Mouse (Mus musculus) gastrocnemius, postnatal 4 days (tissue): ENCODE results near the gene Itga1. TPM values are rescaled to one million over a fixed set of nuclear protein-coding genes. Genes with fewer than 3 reads are reported as not detected.

Source experiments
- DNase-seq, 2 experiments: peaks; one replicate each; pipeline ENCODE4 v3.0.0; 2021 to 2022; ENCODE audit warnings: low spot score in 2 of 2, mixed read lengths in 2 of 2
- total RNA-seq, 2 experiments: library from RNA; stranded (reverse); gene quantifications; 2 replicates each; pipeline ENCODE4 v1.2.3; 2021

The Itga1 gene
- total RNA-seq, 2 experiments from 2014 or later: 37.7 to 40.4 TPM

DNA sequence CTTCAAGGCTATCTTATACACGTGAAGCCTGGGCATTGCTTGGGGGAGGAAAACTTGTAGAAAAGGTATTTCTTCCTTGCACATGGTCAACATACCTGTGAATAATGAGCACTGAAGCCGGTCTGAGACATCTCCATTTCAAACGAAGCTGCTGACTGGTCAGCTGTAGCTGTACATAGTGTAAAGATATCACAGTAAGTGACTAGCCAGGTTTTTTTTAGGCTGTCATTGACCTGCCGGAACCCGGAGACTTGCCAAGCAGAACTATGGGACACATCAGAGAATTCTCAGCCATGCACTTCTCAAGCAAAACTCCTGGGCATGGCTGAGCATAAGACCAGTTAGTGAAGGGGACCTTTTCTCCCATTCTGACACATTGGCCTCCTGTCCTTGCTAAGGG lies 99.6 kb downstream of the Itga1 start:
- no peak for DNase-seq

DNA sequence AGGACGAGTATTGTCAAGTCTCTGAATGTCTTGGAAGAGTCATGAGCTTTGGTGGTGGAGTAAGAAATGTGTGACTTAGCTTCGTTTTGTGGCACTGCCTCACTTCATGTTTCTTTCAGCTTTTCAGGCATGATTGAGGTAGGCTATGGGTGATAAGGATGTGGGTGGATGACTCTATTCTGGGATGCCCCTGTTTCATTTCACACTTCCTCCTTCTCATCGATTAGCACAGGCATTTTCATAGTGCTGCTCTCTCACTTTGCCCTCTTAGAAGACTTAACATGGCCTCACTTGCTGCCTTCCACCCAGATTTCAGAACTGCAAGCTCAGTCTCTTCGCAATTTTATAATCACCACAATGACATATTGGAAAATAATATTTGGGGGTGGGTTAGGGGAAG lies 102.2 kb downstream of the Itga1 start:
- no peak for DNase-seq

DNA sequence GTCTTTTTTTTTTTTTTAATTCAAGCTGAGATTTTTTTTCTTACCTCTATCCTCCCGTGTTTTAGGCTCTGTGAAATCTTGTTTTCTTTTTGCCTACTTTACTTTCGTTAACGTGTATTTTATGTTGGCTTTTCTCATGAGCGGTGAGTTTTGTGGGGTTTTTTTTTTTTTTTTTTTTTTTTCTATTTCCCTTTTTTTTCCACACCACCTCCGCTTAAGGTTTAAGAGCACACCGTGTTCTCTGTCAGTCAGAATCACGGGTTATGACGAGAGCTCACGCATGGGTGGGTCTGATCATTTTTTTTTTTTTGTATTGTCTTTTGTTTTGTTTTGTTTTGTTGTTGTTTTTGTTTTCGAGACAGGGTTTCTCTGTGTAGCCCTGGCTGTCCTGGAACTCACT lies 103.7 kb downstream of the Itga1 start:
- DNase-seq: no peak

DNA sequence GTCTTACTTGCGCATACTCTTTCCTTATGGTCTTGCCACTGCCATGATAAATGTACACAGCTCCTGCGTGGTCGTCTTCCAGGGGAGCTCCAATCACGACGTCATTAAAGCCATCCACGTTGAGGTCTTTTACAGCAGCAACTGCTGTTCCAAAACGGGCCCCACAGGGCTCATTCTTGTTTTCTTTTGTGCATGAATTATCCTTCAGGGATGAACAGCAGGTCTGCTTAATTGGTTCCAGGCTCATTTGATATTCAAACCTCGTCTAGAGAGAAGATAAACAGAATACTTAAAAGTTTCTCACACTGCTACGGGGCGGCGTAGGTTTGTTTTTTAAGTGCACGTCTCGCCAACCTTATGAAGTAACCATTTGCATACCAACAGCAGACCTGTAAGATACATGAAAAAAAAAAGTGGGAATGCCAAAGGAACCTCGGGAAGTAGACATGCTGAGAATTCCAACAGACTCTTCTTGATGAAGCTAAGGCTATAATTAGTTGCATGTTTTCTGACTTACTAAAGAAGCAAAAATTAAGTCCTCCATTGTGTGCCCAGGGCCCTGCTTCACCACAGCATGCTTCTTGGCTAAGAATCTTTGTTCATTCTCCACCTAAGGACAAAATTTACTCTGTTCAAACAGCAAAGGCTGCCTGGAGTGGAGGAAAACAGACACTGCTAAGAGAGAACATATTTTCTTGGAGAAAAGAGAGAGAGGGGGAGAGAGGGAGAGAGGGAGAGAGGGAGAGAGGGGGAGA lies 109.3 kb downstream of the Itga1 start:
- DNase-seq: no peak

DNA sequence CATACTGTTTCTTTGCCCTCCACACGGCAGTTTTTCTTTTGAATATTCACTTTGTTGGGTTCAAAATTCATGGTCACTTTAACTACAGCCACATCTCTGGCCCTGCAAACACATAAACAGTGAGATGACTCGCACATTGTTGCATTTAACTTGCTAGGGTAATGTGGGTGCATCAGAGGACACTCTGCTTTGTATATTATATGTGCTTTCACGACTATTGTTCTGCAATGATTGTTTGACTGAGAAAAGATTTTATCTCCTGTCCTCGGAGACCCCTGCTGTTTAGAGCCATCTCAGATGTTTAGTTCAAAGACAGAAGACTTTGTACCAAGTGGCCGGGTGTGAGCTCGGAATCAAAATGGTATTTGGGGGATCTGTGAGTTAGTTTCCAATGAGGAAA lies 114.1 kb downstream of the Itga1 start:
- DNase-seq: no peak

DNA sequence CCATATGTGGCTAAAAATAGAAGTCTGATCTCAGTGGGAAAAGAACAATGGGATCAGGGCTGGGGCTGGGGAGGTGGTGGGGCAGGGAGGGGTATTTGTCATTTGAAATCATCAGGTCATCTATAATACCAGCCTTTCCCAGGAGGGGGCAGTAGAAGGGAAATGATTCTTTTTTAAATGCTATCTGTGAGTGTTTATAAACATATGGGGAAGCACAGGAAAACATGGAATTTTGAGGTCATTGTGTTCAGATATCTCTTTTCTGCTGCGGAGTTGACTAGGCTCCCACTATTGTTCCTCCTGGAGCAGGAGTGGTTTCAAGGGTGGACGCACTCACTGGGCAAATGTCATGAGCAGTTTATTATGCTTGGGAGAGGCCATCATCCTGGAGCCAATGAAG lies 114.6 kb downstream of the Itga1 start:
- DNase-seq: no peak

DNA sequence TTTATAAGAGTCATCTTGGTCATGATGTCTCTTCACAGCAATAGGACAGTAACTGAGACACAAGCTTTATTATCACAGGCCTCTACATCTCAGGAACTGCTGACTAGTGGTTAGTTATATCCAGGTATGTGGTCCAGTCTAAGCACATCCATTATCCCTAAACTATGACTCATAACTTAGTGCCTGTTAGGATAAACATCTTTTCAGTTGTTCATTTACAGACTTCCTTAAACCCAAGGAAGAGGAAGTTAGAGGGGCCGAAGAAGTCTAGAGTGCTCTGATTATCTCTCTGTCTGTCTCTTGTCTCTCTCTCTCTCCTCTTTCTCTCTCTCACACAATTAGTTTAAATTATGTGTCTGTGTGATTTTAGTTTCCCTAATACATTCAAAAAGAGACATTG lies 117.1 kb downstream of the Itga1 start:
- no peak for DNase-seq

DNA sequence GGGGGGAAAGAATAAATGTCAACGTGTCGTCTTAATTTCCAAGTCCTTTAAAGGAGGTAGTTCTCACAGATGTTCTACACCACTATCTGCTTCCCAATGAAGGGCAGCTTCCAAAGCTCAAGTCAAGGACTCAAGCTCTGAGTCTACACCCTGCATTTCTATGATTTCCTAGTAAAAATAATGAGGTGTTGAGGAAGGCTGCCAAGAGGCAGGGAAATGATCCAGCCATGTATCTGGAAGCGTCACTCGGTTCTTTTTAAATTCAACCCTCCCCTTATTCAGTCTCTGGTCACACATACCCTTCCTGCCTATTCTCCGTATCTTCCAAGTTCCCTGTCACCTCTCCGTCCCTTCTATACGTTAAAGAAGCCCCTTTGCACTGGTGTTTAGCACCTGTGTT lies 118.6 kb downstream of the Itga1 start:
- no peak for DNase-seq

DNA sequence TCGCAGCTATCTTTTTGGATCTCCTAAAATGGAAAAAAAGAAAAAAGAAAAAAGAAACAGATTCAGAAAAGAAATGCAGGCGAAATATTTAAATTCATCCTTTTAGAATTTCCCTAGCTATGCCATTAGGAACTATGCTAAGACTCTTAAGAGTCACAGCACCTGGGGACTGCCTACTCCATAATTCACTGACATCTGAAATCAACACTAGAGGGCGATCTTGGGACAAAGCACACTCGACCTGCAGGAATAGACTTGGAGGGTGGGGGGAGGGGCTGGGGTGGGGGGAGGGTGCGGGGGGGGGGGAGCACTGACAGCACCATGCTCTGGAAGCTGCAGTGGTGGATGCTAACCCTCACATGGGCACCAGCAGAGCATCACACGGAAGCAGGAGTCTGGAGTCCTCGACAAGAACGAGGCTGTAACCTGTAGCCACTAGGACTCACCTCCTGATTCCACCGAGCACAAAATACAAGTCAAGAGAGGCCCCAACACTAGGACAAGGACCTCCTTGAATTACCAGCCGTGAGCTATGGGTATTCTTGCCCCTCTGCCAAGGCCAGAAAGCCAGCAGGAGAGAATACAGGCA lies 120.8 kb downstream of the Itga1 start:
- DNase-seq: no peak

DNA sequence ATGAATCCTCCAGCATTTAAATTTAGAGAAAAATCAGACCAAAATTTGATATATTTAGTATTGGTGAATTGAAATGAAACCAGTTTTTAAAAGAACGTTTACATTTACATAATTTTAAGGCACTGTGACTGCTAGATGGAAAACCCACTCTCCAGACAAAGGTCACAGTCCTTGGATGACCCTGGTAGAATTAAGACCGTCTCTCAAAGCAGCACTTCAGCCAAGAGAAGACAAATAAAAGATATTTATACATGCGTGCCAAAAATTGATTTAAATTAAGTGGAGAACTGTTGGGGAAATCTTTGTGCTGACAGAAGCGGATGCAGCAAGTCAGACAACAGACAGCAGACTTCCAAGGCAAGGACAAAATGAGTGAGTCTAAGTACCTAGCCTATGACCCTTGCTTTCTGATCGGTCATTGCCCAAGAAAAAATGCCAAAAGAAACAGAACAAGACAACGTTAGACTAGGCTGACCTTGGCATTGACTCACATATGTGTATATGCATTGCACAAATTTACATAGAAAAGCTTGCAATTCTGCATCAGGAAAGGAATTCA lies 127.2 kb downstream of the Itga1 start:
- no peak for DNase-seq

DNA sequence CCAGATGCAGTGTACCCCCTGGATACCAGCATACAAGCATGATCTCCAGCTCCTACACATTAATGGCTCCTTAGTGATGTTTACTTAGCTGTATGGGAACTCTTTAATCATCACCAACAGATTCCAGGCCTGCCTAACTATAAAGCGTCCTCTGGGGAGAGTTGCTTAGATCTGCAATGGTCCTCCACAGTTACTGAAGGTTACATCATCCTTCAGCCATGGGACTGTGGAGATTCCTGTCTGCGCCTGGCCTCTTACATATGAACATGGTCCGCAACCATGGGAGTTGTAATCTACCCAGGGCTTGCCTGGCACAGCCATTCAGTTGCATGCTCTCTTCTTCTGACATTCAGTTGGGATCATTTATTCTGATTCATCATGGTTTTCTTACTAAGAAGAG lies 129.9 kb downstream of the Itga1 start:
- DNase-seq: no peak

DNA sequence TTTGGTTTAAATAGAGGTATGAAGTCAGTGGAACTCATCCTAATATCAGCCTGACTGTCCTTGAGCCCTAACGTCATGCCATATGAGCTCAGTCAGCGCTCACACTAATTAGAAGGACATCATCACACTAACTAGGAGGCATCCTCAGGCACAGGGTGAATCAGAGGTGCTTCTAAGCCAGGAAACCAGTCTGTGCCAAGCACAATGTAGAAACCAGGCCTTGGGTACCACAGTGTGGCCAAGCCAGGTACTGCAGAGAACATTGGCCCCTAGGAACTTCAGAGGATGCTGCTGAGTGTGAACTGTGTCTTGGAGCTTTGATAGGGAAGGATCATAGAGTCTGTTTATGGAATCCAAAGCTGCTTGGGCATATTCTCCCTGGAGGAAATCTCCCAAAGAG lies 137.5 kb downstream of the Itga1 start:
- peak; percentile 58 to 74 for DNase-seq

DNA sequence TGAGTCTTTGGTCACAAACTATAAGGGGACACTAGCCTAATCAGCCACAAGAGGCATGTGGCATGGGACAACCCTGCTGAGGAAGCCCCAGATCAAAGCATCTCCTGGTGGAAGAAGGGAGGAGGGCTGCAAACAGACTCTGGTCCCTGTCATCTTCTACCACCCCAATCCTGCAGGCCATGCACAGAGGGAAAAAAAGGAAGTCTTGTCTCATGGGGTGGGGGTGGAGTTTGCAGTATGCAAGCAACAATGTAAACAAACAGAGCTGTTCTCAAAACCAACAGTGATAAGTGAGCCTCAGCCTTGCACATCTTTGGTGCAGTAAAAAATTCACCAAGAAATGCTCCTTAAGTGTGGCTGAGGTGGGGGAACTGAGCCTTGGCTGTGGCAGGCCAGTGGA lies 147.2 kb downstream of the Itga1 start:
- DNase-seq: no peak

DNA sequence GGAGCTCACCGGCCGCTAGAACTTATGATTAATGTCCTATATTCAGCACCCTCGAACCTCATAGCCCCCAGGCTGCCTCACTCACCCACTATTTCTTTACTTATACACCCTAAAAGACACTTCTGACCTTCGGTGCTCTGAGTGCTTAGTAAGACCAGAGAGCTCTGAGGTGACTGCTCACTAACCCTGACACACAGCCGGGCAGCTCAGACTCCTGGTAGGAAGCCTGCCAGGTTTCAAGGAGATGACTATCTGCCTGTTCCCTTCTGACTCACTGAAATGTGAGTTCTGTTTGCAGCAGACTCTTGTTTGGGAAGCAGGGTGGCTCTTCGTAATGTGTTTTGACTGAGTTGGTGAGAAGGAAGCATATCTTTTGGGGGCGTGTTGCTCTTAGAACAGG lies 168.2 kb downstream of the Itga1 start:
- no peak for DNase-seq

DNA sequence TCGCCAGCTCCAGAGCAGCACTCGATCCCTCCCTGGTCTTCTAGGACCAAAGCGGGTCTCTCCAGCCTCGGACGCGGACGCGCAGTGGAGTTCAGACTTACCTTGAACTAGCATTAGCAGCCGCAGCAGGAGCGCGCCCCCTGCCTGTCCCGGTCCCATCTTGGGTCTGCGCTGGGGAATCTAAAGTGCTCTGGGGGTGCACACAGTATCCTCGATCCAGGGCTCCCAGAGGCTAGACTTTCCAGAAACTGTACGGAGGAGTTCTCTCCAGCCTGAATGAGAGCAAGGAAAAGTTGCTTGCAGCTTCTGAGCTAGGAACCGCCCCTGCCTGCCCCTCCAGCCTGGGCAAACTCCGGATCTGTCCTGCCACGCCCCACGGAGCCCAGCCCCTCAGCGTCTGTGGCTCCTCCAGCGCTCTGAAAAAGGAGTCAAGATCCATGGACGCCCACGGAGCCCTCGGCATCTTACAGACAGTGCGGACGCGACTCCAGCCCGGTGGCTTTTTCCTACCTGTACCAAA lies 169.9 kb downstream of the Itga1 start, which contains the start of gene Itga2:
Itga2 (minus strand) TSS at position 326 of the 520 bp plus-strand sequence.
- DNase-seq: peak; percentile 58 to 76

DNA sequence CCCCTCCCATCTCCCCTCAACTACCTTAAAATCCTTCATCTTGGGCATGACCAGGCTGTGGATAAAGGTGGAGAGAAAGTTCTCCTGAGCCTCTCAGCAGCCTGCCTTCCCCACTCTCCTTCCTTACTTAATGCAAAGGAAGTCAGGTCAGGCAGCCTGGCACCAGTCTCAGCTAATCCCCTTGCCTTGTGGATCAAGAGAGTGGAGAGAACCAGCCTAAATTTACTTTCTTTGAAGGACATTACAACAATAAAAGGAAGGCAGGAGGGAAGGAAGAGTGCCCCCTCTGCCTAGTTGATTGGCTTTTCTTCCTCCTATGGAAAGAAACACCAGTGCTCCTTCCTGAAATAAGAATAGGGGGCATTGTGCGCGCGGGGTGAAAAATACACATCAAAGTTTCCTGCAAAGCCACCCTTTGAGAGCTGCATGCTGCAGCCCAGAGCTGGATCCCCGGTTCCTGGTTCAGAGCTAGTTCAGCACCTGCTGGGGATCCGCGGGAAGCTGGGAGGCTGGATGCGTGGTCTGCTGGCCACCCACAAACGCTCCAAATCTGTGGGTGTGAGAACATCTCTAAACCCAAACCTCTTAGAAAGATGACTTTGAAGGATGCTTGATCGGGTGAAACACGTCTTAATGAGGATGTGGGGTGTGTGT lies 170.6 kb downstream of the Itga1 start:
- DNase-seq: peak in 1 of 2 experiments; percentile 33

DNA sequence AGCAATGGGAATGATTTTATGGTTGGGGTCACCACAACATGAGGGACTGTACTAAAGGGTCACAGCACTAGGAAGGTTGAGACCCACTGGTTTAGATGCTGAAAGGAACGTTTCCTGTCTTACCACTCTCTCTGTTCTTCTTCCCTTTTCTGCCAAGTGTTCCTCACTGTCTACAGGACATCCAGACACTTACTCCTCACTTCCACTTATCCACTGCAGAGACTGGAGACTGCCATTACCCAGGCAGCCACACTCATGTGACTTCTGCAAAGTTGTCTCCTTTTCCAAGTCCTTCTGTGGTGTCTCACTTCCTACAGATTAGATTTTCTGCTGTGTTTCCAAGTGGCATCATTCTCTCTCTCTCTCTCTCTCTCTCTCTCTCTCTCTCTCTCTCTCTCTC lies 177.0 kb downstream of the Itga1 start:
- no peak for DNase-seq

DNA sequence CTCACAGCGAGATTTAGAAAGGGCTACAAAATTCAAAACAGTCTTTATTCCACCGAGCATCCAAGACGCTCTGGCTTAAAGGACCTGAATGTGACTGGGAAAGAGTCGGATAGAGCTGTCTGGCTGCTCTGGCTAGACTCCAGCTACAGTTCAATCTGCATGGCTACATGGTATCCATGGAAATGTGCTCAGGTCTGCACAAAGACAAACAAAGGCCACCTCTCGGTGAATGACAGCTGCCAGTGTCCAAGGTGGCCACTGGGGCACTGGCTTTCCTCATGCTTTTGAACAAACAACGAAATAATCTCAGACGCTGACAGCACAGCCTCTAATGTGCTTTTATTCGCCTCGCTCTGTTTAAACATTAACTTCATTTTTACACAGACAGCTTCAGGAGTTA lies 178.4 kb downstream of the Itga1 start:
- no peak for DNase-seq

DNA sequence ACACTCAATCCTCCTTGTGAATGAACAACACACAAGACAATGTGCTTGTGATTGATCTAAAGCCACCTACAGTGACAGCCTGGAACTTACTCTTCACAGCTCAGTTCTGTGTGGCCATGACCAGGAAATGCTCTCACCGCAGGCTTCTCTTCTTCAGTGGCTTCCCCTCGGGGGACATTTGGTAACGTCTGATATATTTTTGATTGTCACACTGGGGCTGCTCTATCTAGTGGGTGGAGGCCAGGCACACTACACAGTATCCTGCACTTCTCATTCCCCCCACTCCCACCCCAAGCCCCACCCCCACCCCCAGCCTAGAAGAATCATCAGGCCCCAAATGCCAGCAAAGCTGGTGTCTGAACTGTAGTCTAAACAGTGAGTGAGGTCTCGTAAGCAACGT lies 186.0 kb downstream of the Itga1 start:
- no peak for DNase-seq

DNA sequence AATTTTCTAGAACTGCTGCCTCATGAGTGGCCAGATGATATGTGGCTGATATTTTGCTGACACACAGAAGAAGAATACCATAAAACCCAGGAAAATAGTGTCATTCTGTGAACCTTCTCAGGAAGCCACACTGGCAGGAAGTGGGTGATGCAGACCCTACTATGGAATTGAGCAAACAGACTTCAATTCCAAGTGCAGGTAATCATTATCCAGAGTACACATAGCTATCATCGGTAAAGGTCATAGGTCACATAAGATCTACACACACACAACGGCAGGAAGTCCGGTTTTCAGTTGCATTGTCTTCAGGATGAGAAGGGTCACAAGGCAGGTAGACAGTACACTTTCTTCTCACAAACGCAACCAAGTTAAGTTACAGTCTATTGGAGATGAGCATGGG lies 186.8 kb downstream of the Itga1 start:
- DNase-seq: no peak

DNA sequence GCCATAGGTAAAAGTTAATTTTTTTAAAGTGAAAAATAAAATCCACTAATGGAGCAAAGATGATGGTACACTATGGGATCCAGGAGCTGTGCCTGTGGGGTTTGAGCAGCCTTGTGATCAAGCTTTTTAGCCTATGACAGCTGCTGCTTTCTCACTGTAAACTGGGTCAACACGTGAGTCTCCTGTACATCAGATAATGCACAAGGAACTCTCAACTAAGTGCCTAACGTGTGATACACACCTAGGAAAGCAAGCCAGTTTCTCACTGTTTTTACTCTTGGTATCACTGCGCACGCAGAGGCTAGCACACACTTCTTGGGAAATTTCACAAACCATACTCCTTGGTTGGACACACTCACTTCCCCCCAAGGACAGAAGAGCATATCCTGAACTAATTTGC lies 187.2 kb downstream of the Itga1 start:
- no peak for DNase-seq

DNA sequence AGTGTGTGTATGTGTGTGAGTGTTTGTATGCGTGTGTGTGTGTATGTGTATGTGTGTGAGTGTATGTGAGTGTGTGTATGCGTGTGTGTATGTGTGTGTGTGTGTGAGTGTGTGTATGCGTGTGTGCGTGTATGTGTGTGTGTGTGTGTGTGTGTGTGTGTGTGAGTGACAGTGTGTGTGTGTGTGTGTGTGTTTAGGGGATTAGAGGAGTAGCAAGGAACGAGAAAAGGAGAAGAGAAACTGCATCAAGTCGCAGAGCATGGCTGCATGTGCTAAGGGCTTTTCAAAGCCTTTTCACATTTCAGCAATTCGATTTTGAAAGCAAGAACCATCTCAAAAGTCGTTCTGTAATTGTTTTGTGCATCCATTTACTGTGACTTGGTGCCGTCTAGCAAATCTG lies 191.1 kb downstream of the Itga1 start:
- no peak for DNase-seq
